In genomic region chr7:50118348-50118747, GRCm38 (mm10) we compare ENCODE assay signal across 28 mouse cellular contexts.
"Had no signal": no experiment of that assay in that cellular context is flagged by ENCODE, and none has a peak within 500 bp of the region (broad histone marks: within the 10 kb centered on the region; RNA-seq: fewer than 3 reads in every experiment).

No protein-coding gene starts in this region.

- H3K9ac ChIP-seq: embryonic facial prominence, embryonic 12.5 days; embryonic facial prominence, embryonic 13.5 days; embryonic facial prominence, embryonic 15.5 days; forebrain, embryonic 12.5 days; forebrain, embryonic 13.5 days; forebrain, embryonic 15.5 days; forebrain, postnatal 0 days had no signal

- H3K4me3 ChIP-seq: embryonic facial prominence, embryonic 10.5 days; embryonic facial prominence, embryonic 12.5 days; embryonic facial prominence, embryonic 13.5 days; embryonic facial prominence, embryonic 15.5 days; erythroblast, embryonic 14.5 days; forebrain, embryonic 10.5 days; forebrain, embryonic 12.5 days; forebrain, embryonic 13.5 days; forebrain, embryonic 15.5 days; gastrocnemius, adult 2 months had no signal

- H3K27me3 ChIP-seq: embryonic facial prominence, embryonic 12.5 days; embryonic facial prominence, embryonic 13.5 days; embryonic facial prominence, embryonic 15.5 days; forebrain, embryonic 12.5 days; forebrain, embryonic 13.5 days; forebrain, embryonic 15.5 days had no signal

- H3K9me3 ChIP-seq: embryonic facial prominence, embryonic 10.5 days; embryonic facial prominence, embryonic 12.5 days; embryonic facial prominence, embryonic 13.5 days; embryonic facial prominence, embryonic 15.5 days; forebrain, embryonic 10.5 days; forebrain, embryonic 12.5 days; forebrain, embryonic 13.5 days; forebrain, embryonic 15.5 days had no signal

- H3K27ac ChIP-seq: embryonic facial prominence, embryonic 10.5 days; embryonic facial prominence, embryonic 12.5 days; embryonic facial prominence, embryonic 13.5 days; embryonic facial prominence, embryonic 15.5 days; forebrain, embryonic 10.5 days; forebrain, embryonic 12.5 days; forebrain, embryonic 13.5 days; forebrain, embryonic 15.5 days; gastrocnemius, adult 2 months had no signal

- H3K4me1 ChIP-seq: embryonic facial prominence, embryonic 10.5 days; embryonic facial prominence, embryonic 12.5 days; embryonic facial prominence, embryonic 13.5 days; embryonic facial prominence, embryonic 15.5 days; forebrain, embryonic 10.5 days; forebrain, embryonic 12.5 days; forebrain, embryonic 13.5 days; forebrain, embryonic 15.5 days had no signal

- H3K4me2 ChIP-seq: embryonic facial prominence, embryonic 12.5 days; embryonic facial prominence, embryonic 13.5 days; embryonic facial prominence, embryonic 15.5 days; forebrain, embryonic 12.5 days; forebrain, embryonic 13.5 days; forebrain, embryonic 15.5 days had no signal

- DNase-seq: cerebellum, adult 2 months; cerebellum, adult 8-10 months; cerebellum, adult 9-10 months; cerebellum, adult 9-11 months; cerebellum, postnatal 10 days; cerebellum, postnatal 14 days; cerebellum, postnatal 25 days; cerebellum, postnatal 36 days; embryo, embryonic 11 days; forebrain, postnatal 0 days; gastrocnemius, adult 2 months; gastrocnemius, postnatal 10 days; gastrocnemius, postnatal 14 days; gastrocnemius, postnatal 25 days; gastrocnemius, postnatal 36 days; heart, adult 11 months; heart, adult 18-20 months had no signal

- H3K36me3 ChIP-seq: embryonic facial prominence, embryonic 10.5 days; embryonic facial prominence, embryonic 12.5 days; embryonic facial prominence, embryonic 13.5 days; embryonic facial prominence, embryonic 15.5 days; forebrain, embryonic 10.5 days; forebrain, embryonic 12.5 days; forebrain, embryonic 15.5 days had no signal

- ATAC-seq: forebrain, embryonic 13.5 days; forebrain, embryonic 14.5 days; forebrain, embryonic 15.5 days; forebrain, embryonic 16.5 days; forebrain, postnatal 0 days had no signal
